Mouse (Mus musculus): ENCODE data around the gene Zfp965. TPM values are rescaled to one million over a fixed set of nuclear protein-coding genes. Genes with fewer than 3 reads are reported as not detected.

Zfp965 gene
- polyA plus RNA-seq (2012; rRNA removed; ENCODE audit: low replicate concordance), result not detected in 2 replicates

DNA sequence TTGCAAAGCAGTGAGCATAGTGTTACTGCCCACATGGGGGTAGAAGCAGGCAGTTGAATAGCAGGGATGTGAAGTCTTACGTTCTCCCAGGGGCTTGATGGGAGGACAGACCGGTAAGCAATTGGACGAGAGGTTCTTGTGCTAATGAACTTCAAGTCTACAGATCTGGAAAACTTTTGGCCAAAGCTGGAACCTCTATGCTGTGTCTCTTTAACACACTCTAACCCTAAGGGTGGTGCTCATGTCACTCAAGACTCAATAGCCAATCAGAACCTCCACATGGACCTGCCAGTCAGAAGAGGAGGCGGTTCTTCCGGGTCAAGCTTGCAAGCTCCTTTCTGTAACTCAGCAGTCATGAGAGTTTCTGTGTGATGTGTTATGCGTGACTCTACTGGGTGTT lies at the start of gene Zfp965:
Gene Zfp965, plus strand, starts transcription at position 301 of the 400 bp plus-strand sequence.

DNA sequence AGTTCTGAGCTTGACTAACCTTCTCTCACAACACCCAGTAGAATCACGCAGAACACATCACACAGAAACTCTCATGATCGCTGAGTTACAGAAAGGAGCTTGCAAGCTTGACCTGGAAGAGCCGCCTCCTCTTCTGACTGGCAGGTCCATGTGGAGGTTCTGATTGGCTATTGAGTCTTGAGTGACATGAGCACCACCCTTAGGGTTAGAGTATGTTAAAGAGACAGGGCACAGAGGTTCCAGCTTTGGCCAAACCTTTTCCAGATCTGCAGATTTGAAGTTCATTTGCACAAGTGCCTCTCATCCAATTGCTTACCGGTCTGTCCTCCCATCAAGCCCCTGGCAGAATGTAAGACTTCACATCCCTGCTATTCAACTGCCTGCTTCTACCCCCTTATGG lies 34.1 kb upstream of the Zfp965 start, which contains the start of gene Gm4724:
Gene Gm4724, minus strand, starts transcription at position 101 of the 400 bp plus-strand sequence.

Other genes starting within 250 kb of the Zfp965 start
- not detected in 2 replicates for gene Gm14440, start 194.9 kb upstream of the Zfp965 start, polyA plus RNA-seq (2012; rRNA removed; ENCODE audit: low replicate concordance)
- gene Gm4631, start 131.8 kb upstream of the Zfp965 start, polyA plus RNA-seq (2012; rRNA removed; ENCODE audit: low replicate concordance), result 0.12 and 0.19 TPM in 2 replicates
- gene Zfp968, start 97.5 kb upstream of the Zfp965 start, polyA plus RNA-seq (2012; rRNA removed; ENCODE audit: low replicate concordance), result not detected in 2 replicates
- 0.32 and 0.38 TPM in 2 replicates for gene Gm4724, start 34.2 kb upstream of the Zfp965 start, polyA plus RNA-seq (2012; rRNA removed; ENCODE audit: low replicate concordance)
- not detected in 2 replicates for gene Gm11007, start 174.0 kb downstream of the Zfp965 start, polyA plus RNA-seq (2012; rRNA removed; ENCODE audit: low replicate concordance)
- 0.91 TPM in 1 of 2 replicates, not detected in the other for gene Zfp969, start 233.7 kb downstream of the Zfp965 start, polyA plus RNA-seq (2012; rRNA removed; ENCODE audit: low replicate concordance)

Measured in duodenum, adult 2 months (tissue).